Mouse (Mus musculus) brain, embryonic 14.5 days (tissue): Measurements from ENCODE around the gene Vgll2.

Source experiments
- CTCF ChIP-seq: fragments of 200-500 bp; IDR thresholded peaks from 2 replicates; pipeline ENCODE4 v1.5.1; 2012; ENCODE audit warnings: inconsistent platforms, mild to moderate bottlenecking, moderate library complexity, borderline replicate concordance; ENCODE audit not compliant: insufficient read depth, insufficient read length; ENCODE audit errors: extremely low read depth
- POLR2A ChIP-seq: fragments of 200-500 bp; IDR thresholded peaks from 2 replicates; pipeline ENCODE4 v1.6.1; 2012; ENCODE audit warnings: mild to moderate bottlenecking, inconsistent platforms, borderline replicate concordance; ENCODE audit not compliant: poor library complexity, insufficient read depth, insufficient read length, severe bottlenecking; ENCODE audit errors: extremely low read depth

DNA sequence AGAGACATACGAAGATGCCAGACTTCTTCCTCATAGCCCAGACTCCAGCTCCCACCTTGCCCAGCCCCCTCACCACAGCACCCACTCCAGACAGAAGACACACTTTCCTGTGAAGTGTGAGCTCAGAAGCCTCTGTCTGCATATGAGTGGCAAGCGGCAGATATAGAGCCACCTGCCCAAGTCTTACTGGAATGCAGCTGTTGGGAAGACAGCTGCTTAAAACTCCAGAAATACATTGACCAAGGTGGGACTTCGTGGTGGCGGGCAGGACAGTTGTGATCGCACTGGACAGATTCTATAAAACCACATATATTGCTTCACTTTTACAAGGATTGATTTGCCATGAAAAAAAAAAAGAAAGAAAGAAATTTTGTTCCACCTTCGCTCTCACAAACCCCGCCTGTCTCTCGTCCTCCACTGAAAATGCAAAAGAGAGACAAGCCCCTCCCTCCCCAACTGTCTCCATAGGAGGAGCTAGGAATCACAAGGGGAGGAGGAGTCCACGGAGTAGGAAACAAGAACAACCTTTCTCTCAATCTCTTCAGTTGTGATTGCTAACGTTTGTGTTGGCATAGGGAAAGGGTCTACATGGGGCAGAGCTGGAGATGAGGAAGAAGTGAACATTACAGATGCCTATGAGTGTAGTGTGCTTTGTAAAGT lies 7.2 kb downstream of the Vgll2 start:
- no peak for TF ChIP-seq POLR2A
- TF ChIP-seq CTCF = no peak
